Mouse (Mus musculus) thymus, adult 18-20 months (tissue): Measurements from ENCODE around the gene Zbtb8os.

Source experiments
- DNase-seq, 2 experiments: peaks; one replicate each; pipeline ENCODE4 v3.0.0; 2022; ENCODE audit warnings: mixed read lengths in 2 of 2

Gene Zbtb8os

GRCm38 (mm10) chr4:129377601-129378390 lies 42.3 kb downstream of the Zbtb8os start, which contains the start of gene Zbtb8a:
Gene Zbtb8a (minus strand): TSS chr4:129378116.
- no peak for DNase-seq

- no peak for DNase-seq
Observed at GRCm38 (mm10) chr4:129379805-129380204, 44.3 kb downstream of the Zbtb8os start.

GRCm38 (mm10) chr4:129381148-129381547 lies 45.7 kb downstream of the Zbtb8os start:
- no peak for DNase-seq

- DNase-seq, result no peak
Observed at GRCm38 (mm10) chr4:129382029-129382428, 46.5 kb downstream of the Zbtb8os start.

- DNase-seq, result no peak
Observed at GRCm38 (mm10) chr4:129382488-129382887, 47.0 kb downstream of the Zbtb8os start.

- no peak for DNase-seq
Observed at GRCm38 (mm10) chr4:129383586-129383985, 48.1 kb downstream of the Zbtb8os start.

GRCm38 (mm10) chr4:129384440-129384839 lies 48.9 kb downstream of the Zbtb8os start:
- no peak for DNase-seq

- no peak for DNase-seq
Observed at GRCm38 (mm10) chr4:129385685-129386084, 50.2 kb downstream of the Zbtb8os start.

- DNase-seq, result no peak
Observed at GRCm38 (mm10) chr4:129386269-129386946, 50.9 kb downstream of the Zbtb8os start.

- DNase-seq, result no peak
Observed at GRCm38 (mm10) chr4:129386989-129387388, 51.5 kb downstream of the Zbtb8os start.

GRCm38 (mm10) chr4:129388404-129388803 lies 52.9 kb downstream of the Zbtb8os start:
- no peak for DNase-seq

- no peak for DNase-seq
Observed at GRCm38 (mm10) chr4:129390216-129390743, 54.8 kb downstream of the Zbtb8os start.

GRCm38 (mm10) chr4:129390936-129391557 lies 55.6 kb downstream of the Zbtb8os start:
- no peak for DNase-seq

- no peak for DNase-seq
Observed at GRCm38 (mm10) chr4:129394089-129394870, 58.8 kb downstream of the Zbtb8os start.

GRCm38 (mm10) chr4:129396960-129397359 lies 61.5 kb downstream of the Zbtb8os start:
- DNase-seq, result no peak

GRCm38 (mm10) chr4:129399813-129400212 lies 64.3 kb downstream of the Zbtb8os start:
- DNase-seq, result no peak
